Mouse (Mus musculus) kidney, adult 9 months (tissue): ENCODE measurements around the gene Coro7.
"Not testable (repeated sequence)": the region's sequence is repeated elsewhere in the genome, so short reads cannot be mapped to it uniquely, and the experiment has no call there.

Experiments used
- DNase-seq: peaks from one replicate; pipeline ENCODE4 v3.0.0; 2022

The Coro7 gene

DNA sequence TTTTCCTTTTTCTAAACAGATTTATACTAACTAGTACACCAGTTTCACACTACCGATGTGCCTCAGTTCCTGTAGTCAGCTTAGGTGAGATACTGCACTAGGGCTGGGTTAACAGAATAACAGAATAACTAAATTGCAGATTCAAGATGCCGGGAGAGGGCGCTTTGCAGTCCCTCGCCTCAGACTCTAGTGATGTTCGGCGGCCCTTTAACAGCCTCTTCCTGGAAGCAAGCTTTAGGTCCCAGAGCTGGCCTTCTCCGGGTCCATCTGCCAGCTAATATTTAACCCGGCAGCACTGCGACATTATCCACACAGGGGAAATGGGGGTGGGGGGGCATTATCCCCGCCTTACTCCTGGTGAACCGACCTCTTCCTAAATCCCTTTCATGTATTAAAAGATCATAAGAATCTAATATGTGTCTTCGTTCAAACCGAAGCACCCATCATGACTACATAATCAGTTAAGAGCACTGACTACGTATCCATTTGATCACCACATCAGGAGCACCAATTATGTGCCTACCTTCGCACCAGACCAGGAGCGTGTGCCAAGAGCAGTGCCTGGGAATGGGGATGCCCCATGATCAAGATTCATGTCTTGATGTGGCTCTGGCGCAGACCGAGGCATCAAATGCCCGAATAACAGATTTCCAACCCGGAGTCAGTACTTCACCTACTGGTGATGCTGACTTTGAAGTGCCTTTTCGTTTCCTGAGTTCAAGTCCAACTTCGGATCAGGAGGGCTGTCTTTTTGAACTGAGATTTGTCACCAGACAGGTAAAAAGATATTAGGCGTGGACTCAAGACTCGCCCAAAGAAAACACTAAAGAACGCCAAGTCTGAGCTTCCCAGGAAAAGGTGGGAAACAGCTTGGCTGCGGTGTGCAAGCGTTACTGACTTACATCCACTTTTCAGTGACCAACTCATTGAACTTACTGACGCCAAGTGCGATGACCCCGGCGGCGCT, 86.4 kb downstream of the Coro7 start:
- peak; percentile 89 for DNase-seq

DNA sequence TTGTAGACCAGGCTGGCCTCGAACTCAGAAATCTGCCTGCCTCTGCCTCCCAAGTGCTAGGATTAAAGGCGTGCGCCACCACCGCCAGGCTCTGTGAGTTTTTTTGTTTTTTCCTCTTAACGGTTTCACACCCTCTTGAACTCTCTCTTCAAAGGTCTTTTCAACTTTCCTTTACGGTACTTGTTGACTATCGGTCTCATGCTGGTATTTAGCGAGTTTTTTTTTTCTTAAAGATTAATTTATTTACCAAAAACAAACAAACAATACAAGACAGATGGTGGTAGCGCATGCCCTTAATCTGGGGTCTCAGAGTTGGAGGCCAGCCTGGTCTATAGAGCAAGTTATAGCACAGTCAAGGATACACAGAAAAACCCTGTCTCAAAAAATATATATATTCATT, 89.3 kb downstream of the Coro7 start:
- no peak for DNase-seq

DNA sequence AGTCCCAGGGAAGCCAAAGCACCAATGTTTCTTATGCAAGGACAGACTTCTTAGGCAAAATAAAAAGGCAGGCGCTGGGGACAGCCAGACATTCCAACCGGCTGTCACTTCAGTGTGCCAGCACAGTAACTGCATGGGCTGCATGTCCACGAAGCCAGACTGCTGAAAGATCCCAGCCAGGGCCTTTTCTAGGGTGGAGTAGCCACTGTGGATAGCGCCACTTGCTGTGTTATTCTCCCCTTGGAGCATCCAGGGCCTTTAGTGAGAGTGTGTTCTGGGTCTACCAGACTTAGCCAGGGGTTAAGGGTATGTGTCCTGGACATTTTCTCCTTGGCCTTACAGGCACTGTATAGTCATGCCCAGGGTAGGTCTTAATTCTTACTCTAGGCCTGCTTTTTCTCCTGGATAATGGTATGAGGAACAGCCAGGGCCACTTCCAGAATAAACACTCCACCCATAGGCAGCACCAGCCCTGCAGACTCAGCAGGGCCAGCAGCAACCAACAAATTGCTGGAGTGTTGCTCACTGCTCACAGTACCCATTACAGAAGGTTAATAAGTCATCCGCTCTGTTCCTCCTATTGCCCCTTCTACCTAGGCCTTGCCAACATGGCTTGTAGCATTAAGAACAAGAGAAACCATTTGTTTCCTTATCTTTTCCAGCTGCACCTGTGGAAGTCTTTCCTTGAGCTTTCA, 91.9 kb downstream of the Coro7 start:
- peak; percentile 87 for DNase-seq

- peak; percentile 99 for DNase-seq
Observed at GRCm38 (mm10) chr16:4586531-4587123, 93.0 kb downstream of the Coro7 start.

GRCm38 (mm10) chr16:4585642-4586530, 93.7 kb downstream of the Coro7 start:
- DNase-seq = no peak

DNA sequence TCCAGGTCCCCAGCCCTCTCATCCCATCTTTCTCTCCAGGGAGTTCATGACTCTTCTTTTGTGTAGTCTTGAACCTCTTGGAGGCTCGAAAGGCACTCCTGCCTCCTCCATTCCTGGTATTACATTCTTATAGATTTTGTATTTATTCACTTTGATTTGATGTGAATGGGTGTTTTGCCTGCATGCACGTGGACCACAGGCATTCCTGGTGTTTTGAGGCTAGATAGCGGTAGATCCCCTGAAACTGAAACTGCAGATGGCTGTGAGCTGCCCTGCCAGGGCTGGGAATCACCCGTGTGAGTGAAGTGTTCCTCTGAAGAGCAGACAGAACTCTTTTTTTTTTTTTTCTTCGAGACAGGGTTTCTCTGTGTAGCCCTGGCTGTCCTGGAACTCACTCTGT, 95.1 kb downstream of the Coro7 start:
- DNase-seq = no peak

GRCm38 (mm10) chr16:4583807-4584206, 95.8 kb downstream of the Coro7 start:
- no peak for DNase-seq

GRCm38 (mm10) chr16:4581179-4581578, 98.4 kb downstream of the Coro7 start:
- DNase-seq = not testable (repeated sequence)

DNA sequence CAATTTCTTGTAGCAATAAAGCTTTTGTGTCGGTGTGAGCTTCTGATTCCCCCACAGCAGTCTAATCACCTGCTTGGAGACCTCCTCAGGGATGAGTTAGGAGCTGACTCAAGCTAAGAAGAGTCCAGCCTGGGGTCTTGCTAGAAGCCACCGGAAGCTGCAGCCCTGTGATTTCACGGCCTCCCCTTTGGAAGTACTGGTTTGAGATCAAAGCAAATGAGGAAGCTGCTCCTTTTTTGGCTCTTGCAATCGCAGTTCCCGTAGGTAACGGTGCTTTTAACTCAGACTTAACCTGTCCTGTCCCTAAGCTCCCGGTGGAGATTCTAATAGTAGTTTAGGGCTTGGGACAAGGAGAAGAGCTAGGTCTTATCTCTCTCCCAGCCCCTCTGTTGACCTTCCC, 100.9 kb downstream of the Coro7 start:
- no peak for DNase-seq

GRCm38 (mm10) chr16:4576873-4577272, 102.7 kb downstream of the Coro7 start:
- DNase-seq = no peak
